Mouse (Mus musculus) midbrain, embryonic 11.5 days (tissue): ENCODE measurements around the gene Gm8180. TPM values are rescaled to one million over a fixed set of nuclear protein-coding genes. Genes with fewer than 3 reads are reported as not detected.
"Not testable (repeated sequence)": the region's sequence is repeated elsewhere in the genome, so short reads cannot be mapped to it uniquely, and the experiment has no call there.

ENCODE experiments used
- ATAC-seq: fragments of 200-750 bp; cut with Nextera tagmentation; 2 replicates; pipeline ENCODE4 v1.8.0; 2017; ENCODE audit warnings: moderate TSS enrichment, moderate library complexity; ENCODE audit not compliant: low FRiP score
- DNase-seq: peaks from one replicate; pipeline ENCODE4 v3.0.0; 2015; ENCODE audit warnings: low spot score; ENCODE audit errors: missing footprints
- H3K27ac ChIP-seq: fragments of 300-500 bp; sonication (generic); 2 replicates; pipeline ENCODE4 v1.5.1; 2014; ENCODE audit warnings: low read depth, low read length
- H3K27me3 ChIP-seq: fragments of 300-500 bp; sonication (generic); 2 replicates; pipeline ENCODE4 v1.6.1; 2014; ENCODE audit warnings: mild to moderate bottlenecking, low read length, moderate library complexity, mixed read lengths; ENCODE audit not compliant: control insufficient read depth, insufficient read depth
- H3K36me3 ChIP-seq: fragments of 300-500 bp; sonication (generic); 2 replicates; pipeline ENCODE4 v1.6.1; 2014; ENCODE audit warnings: mild to moderate bottlenecking, low read length, moderate library complexity, mixed read lengths; ENCODE audit not compliant: control insufficient read depth, insufficient read depth
- H3K4me1 ChIP-seq: fragments of 300-500 bp; sonication (generic); 2 replicates; pipeline ENCODE4 v1.6.1; 2014; ENCODE audit warnings: low read length; ENCODE audit not compliant: control insufficient read depth, insufficient read depth
- H3K4me2 ChIP-seq: fragments of 300-500 bp; sonication (generic); 2 replicates; pipeline ENCODE4 v1.6.1; 2014; ENCODE audit warnings: mild to moderate bottlenecking, moderate library complexity
- H3K4me3 ChIP-seq: fragments of 300-500 bp; sonication (generic); 2 replicates; pipeline ENCODE4 v1.5.1; 2014; ENCODE audit warnings: low read depth, low read length
- H3K9ac ChIP-seq: fragments of 300-500 bp; sonication (generic); 2 replicates; pipeline ENCODE4 v1.6.1; 2014; ENCODE audit warnings: low read length
- H3K9me3 ChIP-seq: fragments of 300-500 bp; sonication (generic); 2 replicates; pipeline ENCODE4 v1.6.1; 2016; ENCODE audit warnings: low read length; ENCODE audit not compliant: control insufficient read depth
- WGBS: fragments of 180-500 bp; shearing (Covaris S2); extraction: QIAGEN DNeasy Blood & Tissue Kit; methylation state at CpG from one replicate; pipeline ENCODE4 v1.1.7; 2014; 5-methylcytosine and 5-hydroxymethylcytosine counted together
- polyA plus RNA-seq: library from polyadenylated mRNA; unstranded; fragments of >200 nt; fragmentation: Nextera tagmentation; extraction: Ambion mirVana; gene quantifications from 2 replicates; pipeline ENCODE4 v1.2.1, GENCODE M21; 2014

The Gm8180 gene
- polyA plus RNA-seq = not detected in 2 replicates

- H3K4me2 ChIP-seq, H3K36me3 ChIP-seq, ATAC-seq, H3K27me3 ChIP-seq, H3K27ac ChIP-seq, H3K4me1 ChIP-seq, DNase-seq, H3K4me3 ChIP-seq, H3K9me3 ChIP-seq, H3K9ac ChIP-seq: not testable (repeated sequence)
- WGBS = 94% methylated on average over 3 of the region's 3 CpGs
These were observed at the start of gene Gm8180 for GRCm38 (mm10) chr14:43784645-43785044. Gm8180 (minus strand) TSS chr14:43784745.

GRCm38 (mm10) chr14:43830385-43830784 is 45.8 kb upstream of the Gm8180 start:
- H3K4me3 ChIP-seq, H3K4me2 ChIP-seq, H3K27me3 ChIP-seq, ATAC-seq, H3K9ac ChIP-seq, H3K4me1 ChIP-seq, H3K27ac ChIP-seq, DNase-seq, H3K9me3 ChIP-seq, H3K36me3 ChIP-seq: not testable (repeated sequence)
- 61% methylated on average over 1 of the region's 1 CpGs for whole genome bisulfite sequencing

GRCm38 (mm10) chr14:43824176-43824575 is 39.6 kb upstream of the Gm8180 start:
- DNase-seq, H3K27me3 ChIP-seq, H3K4me3 ChIP-seq, H3K4me1 ChIP-seq, H3K9me3 ChIP-seq, ATAC-seq, H3K4me2 ChIP-seq, H3K27ac ChIP-seq, H3K36me3 ChIP-seq, H3K9ac ChIP-seq: not testable (repeated sequence)
- 88% methylated on average over 6 of the region's 6 CpGs for WGBS

GRCm38 (mm10) chr14:43821869-43822268 is 37.3 kb upstream of the Gm8180 start:
- H3K4me3 ChIP-seq, H3K27me3 ChIP-seq, H3K4me1 ChIP-seq, H3K4me2 ChIP-seq, DNase-seq, H3K9ac ChIP-seq, H3K27ac ChIP-seq, H3K9me3 ChIP-seq, ATAC-seq, H3K36me3 ChIP-seq: not testable (repeated sequence)
- WGBS = 59% methylated on average over 1 of the region's 2 CpGs

- 67% methylated on average over 8 of the region's 9 CpGs for WGBS
- H3K27me3 ChIP-seq, H3K4me3 ChIP-seq, H3K4me1 ChIP-seq, ATAC-seq, H3K27ac ChIP-seq, H3K9ac ChIP-seq, DNase-seq, H3K9me3 ChIP-seq, H3K4me2 ChIP-seq, H3K36me3 ChIP-seq: not testable (repeated sequence)
These were observed 27.9 kb upstream of the Gm8180 start for GRCm38 (mm10) chr14:43812458-43812857.

- not testable (repeated sequence) for H3K27ac ChIP-seq, H3K9me3 ChIP-seq, H3K9ac ChIP-seq, ATAC-seq, H3K4me3 ChIP-seq, H3K36me3 ChIP-seq, H3K27me3 ChIP-seq, H3K4me1 ChIP-seq, DNase-seq, H3K4me2 ChIP-seq
- 76% methylated on average over 3 of the region's 4 CpGs for WGBS
These were observed 23.6 kb upstream of the Gm8180 start for GRCm38 (mm10) chr14:43808142-43808541.

GRCm38 (mm10) chr14:43804435-43804834 is 19.9 kb upstream of the Gm8180 start:
- H3K27ac ChIP-seq, H3K9ac ChIP-seq, ATAC-seq, H3K4me1 ChIP-seq, H3K36me3 ChIP-seq, H3K9me3 ChIP-seq, H3K4me3 ChIP-seq, DNase-seq, H3K27me3 ChIP-seq, H3K4me2 ChIP-seq: not testable (repeated sequence)
- WGBS = 11% methylated on average over 7 of the region's 7 CpGs

- Histone ChIP-seq H3K4me2 (peak overlapping the region; percentile 29; the same call in 1 of the 2 replicates), H3K9ac (peak overlapping the region; percentile 12; the same call in 1 of the 2 replicates), H3K4me3 (peak overlapping the region; percentile 5; the same call in 1 of the 2 replicates)
- peak; percentile 86 for DNase-seq
- H3K9me3 ChIP-seq, H3K36me3 ChIP-seq, H3K4me1 ChIP-seq, H3K27ac ChIP-seq, H3K27me3 ChIP-seq: not testable (repeated sequence)
- WGBS = 8% methylated on average over 23 of the region's 23 CpGs
- peak; percentile 77 for ATAC-seq
These were observed 12.4 kb upstream of the Gm8180 start for GRCm38 (mm10) chr14:43796905-43797470.

GRCm38 (mm10) chr14:43796069-43796904 is 11.7 kb upstream of the Gm8180 start:
- Histone ChIP-seq H3K9ac (peak overlapping the region; percentile 12; the same call in 1 of the 2 replicates), H3K4me2 (peak overlapping the region; percentile 29; the same call in 1 of the 2 replicates), H3K36me3 (no peaks in the 10 kb centered on the region), H3K27ac (no peak overlapping the region), H3K27me3 (no peaks in the 10 kb centered on the region), H3K4me1 (no peaks in the 10 kb centered on the region), H3K4me3 (peak overlapping the region; percentile 5; the same call in 1 of the 2 replicates), H3K9me3 (no peaks in the 10 kb centered on the region)
- ATAC-seq (peak; percentile 83), DNase-seq (no peak)
- 23% methylated on average over 14 of the region's 14 CpGs for WGBS
